Mouse (Mus musculus): Measurements from ENCODE around the gene Car12. TPM values are rescaled to one million over a fixed set of nuclear protein-coding genes. Genes with fewer than 3 reads are reported as not detected.
A peak's percentile ranks its signal among the peaks of the same experiment; 100 is the strongest.

Car12 gene
- 1.1 and 1.3 TPM in 2 replicates for polyA plus RNA-seq (2015; fragmentation: Nextera tagmentation; extraction: Ambion mirVana)

DNA sequence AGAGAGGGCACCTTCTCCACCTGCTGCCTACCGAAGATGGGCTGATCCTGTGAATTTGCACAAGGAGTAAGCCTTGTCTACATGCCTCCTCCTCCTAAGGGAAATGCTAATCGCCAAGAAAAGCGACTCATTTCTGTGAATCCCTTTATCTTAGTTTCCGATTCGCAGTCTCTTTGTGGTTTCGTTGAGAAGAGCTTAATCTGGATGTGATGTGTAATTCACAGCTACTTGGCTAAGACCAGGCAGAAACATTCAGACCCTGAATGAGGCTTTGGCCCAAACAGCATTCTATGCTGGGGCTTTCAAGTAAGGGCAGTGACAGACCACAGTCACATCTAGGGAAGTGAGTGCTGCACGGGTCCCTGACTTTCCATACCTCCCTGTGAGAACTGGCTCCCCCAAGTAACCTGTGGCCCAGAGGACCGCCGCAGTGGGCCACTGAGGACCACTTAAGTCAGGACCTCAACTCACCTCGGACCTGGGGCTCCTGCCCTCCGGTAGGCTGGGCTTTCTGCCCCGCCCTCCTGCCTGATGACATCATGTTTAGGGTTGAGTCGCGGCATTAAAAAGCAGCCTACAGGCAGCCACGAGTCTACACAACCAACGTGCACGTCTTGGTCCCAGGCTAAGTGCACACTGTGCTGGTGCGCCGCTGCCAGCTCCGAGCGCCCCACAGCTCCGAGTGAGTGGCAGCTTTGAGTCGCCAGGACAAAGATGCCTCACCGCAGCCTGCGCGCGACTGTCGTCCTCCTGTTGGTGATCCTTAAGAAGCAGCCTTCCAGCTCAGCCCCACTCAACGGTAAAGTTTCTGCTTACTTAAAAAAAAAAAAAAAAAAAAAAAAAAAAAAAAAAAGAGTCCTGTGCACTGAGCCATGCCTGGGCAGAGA is at the start of gene Car12:
Car12 (plus strand) TSS at position 552 of the 887 bp plus-strand sequence.
- no peaks in the 10 kb centered on the region for H3K36me3 ChIP-seq
- peak within 1 kb of the TSS; percentile 43 for H3K4me3 ChIP-seq (replicated peaks)
- peak within 1 kb of the TSS; percentile 54 for H3K9ac ChIP-seq (replicated peaks)
- no peaks in the 10 kb centered on the region for H3K9me3 ChIP-seq
- H3K27ac ChIP-seq = no peak within 1 kb of the TSS
- H3K4me1 ChIP-seq (replicated peaks) = peaks cover 25% of the 10 kb centered on the region
- H3K27me3 ChIP-seq = peaks cover 45% of the 10 kb centered on the region
- peak within 1 kb of the TSS; percentile 69 for H3K4me2 ChIP-seq (replicated peaks)
- peak; percentile 82 for ATAC-seq
- 14% methylated on average over 29 of the region's 29 CpGs for WGBS

DNA sequence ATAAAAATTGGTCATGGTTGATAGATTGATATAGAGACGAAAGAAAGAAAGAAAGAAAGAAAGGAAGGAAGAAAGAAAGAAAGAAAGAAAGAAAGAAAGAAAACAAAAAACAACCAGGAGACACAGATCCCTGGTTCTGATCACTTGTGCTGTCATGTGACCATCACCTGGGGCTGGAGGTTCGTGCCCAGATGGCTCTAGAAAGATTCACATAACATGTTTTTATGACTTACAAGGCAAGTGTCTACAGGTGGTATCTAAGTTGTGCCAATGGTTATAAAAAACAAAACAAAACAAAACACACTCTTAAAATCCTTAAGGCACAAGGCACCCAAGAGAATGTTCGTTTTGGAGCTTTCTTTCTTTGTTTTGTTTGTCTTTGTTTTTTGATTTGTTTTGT is 49.7 kb upstream of the Car12 start:
- no peaks in the 10 kb centered on the region for H3K9me3 ChIP-seq
- no peak overlapping the region for H3K9ac ChIP-seq (replicated peaks)
- no peaks in the 10 kb centered on the region for H3K36me3 ChIP-seq
- ATAC-seq = no peak
- WGBS = 86% methylated on average over 3 of the region's 3 CpGs
- H3K27ac ChIP-seq = no peak overlapping the region
- no peak overlapping the region for H3K4me2 ChIP-seq (replicated peaks)
- H3K27me3 ChIP-seq = no peaks in the 10 kb centered on the region
- no peaks in the 10 kb centered on the region for H3K4me1 ChIP-seq (replicated peaks)
- no peak overlapping the region for H3K4me3 ChIP-seq (replicated peaks)

DNA sequence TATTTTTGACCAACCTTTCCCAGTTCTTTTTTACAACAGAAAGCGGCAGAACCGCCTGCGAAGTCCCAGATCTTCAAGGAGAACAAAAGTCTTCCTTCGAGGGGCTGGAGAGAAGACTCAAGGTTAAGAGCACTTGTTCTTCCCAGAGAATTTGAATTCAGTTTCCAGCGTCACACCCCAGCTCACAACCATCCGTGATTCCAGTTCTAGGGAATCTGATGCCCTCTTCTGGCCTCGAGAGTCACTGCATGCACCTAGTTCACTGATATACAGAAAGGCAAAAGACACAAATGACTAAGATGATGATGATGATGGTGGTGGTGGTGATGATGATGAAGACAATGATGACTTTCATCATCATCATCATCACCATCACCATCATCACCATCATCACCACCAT is 48.9 kb upstream of the Car12 start:
- no peak for ATAC-seq
- Histone ChIP-seq H3K9ac (replicated peaks) (no peak overlapping the region), H3K4me1 (replicated peaks) (no peaks in the 10 kb centered on the region), H3K4me2 (replicated peaks) (no peak overlapping the region), H3K4me3 (replicated peaks) (no peak overlapping the region), H3K27me3 (no peaks in the 10 kb centered on the region), H3K36me3 (no peaks in the 10 kb centered on the region), H3K27ac (no peak overlapping the region), H3K9me3 (no peaks in the 10 kb centered on the region)
- WGBS = 83% methylated on average over 7 of the region's 7 CpGs

DNA sequence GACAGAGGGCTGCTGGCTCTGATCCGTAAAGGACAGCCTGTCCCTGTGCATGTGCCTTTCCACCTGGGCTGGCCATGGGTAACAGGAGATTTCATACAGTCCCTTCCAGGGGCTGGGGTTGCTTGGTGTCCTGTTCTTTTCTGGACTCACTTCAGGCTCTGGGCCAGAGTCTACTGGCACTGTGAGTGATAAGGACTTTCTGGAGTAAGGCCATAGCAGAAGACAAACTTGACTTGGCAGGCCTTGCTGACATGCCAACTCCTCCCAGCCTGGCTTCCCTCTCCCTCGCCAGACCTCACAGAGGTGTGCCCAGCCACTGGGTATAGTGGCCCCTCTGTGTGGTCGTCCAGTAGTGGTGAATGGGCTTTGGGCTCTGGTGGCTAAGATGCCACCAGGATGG is 47.3 kb upstream of the Car12 start:
- Histone ChIP-seq H3K27me3 (no peaks in the 10 kb centered on the region), H3K27ac (no peak overlapping the region), H3K9me3 (no peaks in the 10 kb centered on the region), H3K9ac (replicated peaks) (no peak overlapping the region), H3K4me1 (replicated peaks) (no peaks in the 10 kb centered on the region), H3K36me3 (no peaks in the 10 kb centered on the region), H3K4me2 (replicated peaks) (no peak overlapping the region), H3K4me3 (replicated peaks) (no peak overlapping the region)
- no peak for ATAC-seq
- 93% methylated on average over 3 of the region's 3 CpGs for WGBS

DNA sequence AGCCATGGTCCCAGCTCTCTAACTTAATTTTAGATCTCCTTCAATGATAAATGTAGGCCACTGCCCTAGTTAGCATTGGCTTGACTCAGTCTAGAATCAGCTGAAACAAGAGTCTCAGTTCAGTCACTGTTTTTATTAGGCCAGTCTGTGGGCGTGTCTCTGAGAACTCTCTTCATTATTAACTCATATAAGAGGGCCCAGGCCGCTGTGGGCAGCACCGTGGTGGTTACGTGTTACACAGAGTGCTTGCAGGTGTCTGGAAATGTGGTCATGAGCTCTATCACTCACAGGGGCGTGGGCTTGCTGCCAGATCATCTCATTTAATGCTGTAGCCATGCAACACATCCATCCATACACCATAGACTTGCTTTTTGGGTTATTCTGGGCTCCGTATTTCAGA is 46.4 kb upstream of the Car12 start:
- no peak overlapping the region for H3K4me2 ChIP-seq (replicated peaks)
- no peak overlapping the region for H3K9ac ChIP-seq (replicated peaks)
- no peaks in the 10 kb centered on the region for H3K27me3 ChIP-seq
- H3K36me3 ChIP-seq = no peaks in the 10 kb centered on the region
- H3K9me3 ChIP-seq = no peaks in the 10 kb centered on the region
- H3K4me3 ChIP-seq (replicated peaks) = no peak overlapping the region
- 83% methylated on average over 6 of the region's 6 CpGs for WGBS
- H3K27ac ChIP-seq = no peak overlapping the region
- H3K4me1 ChIP-seq (replicated peaks) = no peaks in the 10 kb centered on the region
- ATAC-seq = no peak

DNA sequence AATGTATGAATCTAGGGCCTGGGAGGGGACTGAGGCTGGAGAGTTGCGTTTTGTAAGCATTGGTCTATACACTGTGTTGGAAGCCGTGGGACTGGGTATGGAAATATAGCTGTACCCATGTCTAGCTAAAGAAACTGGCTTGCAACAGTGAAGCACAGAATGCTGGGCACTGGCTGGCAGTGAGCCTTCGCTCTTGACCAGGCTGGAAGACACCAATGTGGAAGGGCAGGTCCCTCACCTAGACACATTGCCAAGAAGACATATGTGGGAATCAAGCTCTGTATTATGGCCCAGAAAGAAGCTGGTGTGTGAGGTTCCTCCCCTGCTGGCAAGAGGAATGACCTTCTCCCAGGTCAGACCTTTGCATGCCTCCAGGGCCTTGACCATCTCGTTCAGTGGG is 45.6 kb upstream of the Car12 start:
- Histone ChIP-seq H3K4me1 (replicated peaks) (no peaks in the 10 kb centered on the region), H3K4me2 (replicated peaks) (no peak overlapping the region), H3K9me3 (no peaks in the 10 kb centered on the region), H3K9ac (replicated peaks) (no peak overlapping the region), H3K27me3 (no peaks in the 10 kb centered on the region), H3K4me3 (replicated peaks) (no peak overlapping the region), H3K36me3 (no peaks in the 10 kb centered on the region), H3K27ac (no peak overlapping the region)
- WGBS = 87% methylated on average over 4 of the region's 4 CpGs
- ATAC-seq = no peak

DNA sequence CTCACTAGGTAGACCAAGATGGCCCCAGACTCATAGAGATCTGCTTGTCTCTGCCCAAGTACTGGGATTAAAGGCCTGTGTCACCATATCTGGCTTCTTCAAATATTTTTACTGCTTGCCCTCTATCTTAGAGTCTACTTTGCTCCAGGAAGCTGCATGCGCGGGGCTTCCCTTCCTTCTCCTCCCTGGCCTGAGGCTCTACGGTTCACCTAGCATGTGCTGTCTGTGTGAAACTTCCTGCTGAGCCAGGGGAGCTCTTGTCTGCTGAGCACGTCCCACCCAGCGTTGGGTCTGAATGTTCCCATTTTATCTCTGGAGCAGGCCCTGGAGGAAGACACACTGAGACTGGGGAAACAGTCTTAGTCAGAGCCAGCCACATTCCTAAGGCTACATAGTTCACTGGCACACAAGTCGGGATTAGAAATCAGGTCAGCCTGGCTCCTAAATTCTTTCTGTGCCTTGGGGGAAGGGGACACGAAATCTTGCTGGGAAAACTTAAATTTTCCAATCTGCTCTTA is 43.9 kb upstream of the Car12 start:
- H3K36me3 ChIP-seq = no peaks in the 10 kb centered on the region
- H3K4me1 ChIP-seq (replicated peaks) = no peaks in the 10 kb centered on the region
- H3K9me3 ChIP-seq = no peaks in the 10 kb centered on the region
- ATAC-seq = no peak
- no peak overlapping the region for H3K4me2 ChIP-seq (replicated peaks)
- H3K9ac ChIP-seq (replicated peaks) = no peak overlapping the region
- H3K27ac ChIP-seq = no peak overlapping the region
- no peaks in the 10 kb centered on the region for H3K27me3 ChIP-seq
- WGBS = 60% methylated on average over 7 of the region's 7 CpGs
- H3K4me3 ChIP-seq (replicated peaks) = no peak overlapping the region

DNA sequence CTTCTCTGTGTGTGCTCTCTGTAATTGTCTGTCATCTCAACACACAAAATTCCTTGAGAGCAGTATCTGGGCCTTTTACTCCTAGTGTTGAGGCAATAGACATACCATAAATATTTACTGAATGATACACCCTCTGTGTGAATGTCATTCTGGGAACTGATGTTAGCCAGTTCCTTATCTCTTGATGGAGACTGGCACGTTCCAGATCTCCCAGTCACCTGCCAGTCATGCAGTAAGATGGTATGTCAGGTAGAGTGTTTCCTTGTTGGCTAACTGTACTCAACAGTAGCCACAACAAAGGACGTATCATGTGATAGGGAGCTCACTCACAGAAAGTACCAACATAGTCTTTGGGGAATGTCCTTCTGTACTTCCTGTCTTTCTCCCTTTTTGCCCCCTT is 39.7 kb upstream of the Car12 start:
- no peak overlapping the region for H3K9ac ChIP-seq (replicated peaks)
- no peak for ATAC-seq
- no peaks in the 10 kb centered on the region for H3K4me1 ChIP-seq (replicated peaks)
- H3K4me3 ChIP-seq (replicated peaks) = no peak overlapping the region
- H3K4me2 ChIP-seq (replicated peaks) = no peak overlapping the region
- no peaks in the 10 kb centered on the region for H3K27me3 ChIP-seq
- no peaks in the 10 kb centered on the region for H3K36me3 ChIP-seq
- H3K9me3 ChIP-seq = no peaks in the 10 kb centered on the region
- 79% methylated on average over 2 of the region's 2 CpGs for WGBS
- no peak overlapping the region for H3K27ac ChIP-seq

DNA sequence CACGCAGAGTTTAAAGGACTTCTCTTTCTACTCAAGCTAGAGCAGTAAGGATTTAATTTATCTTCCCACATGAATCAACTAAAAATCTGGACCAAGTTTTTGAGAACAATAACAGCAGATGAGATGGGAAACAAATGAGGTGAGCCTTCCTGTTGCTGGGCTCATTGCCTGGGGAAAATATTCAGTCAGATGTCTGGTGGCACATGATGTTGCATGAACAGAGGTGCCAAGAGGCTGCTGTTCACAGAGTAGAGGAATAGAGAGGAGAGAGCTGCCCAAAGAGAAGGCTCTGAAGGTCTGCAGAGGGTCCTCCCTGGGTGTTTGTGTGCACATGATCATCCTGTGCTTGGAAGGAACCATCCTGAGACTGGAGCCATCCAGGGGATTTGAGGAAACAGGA is 37.9 kb upstream of the Car12 start:
- WGBS = 88% methylated on average over 1 of the region's 1 CpGs
- Histone ChIP-seq H3K27ac (no peak overlapping the region), H3K4me2 (replicated peaks) (no peak overlapping the region), H3K9me3 (no peaks in the 10 kb centered on the region), H3K9ac (replicated peaks) (no peak overlapping the region), H3K4me3 (replicated peaks) (no peak overlapping the region), H3K27me3 (no peaks in the 10 kb centered on the region), H3K4me1 (replicated peaks) (no peaks in the 10 kb centered on the region), H3K36me3 (no peaks in the 10 kb centered on the region)
- no peak for ATAC-seq

DNA sequence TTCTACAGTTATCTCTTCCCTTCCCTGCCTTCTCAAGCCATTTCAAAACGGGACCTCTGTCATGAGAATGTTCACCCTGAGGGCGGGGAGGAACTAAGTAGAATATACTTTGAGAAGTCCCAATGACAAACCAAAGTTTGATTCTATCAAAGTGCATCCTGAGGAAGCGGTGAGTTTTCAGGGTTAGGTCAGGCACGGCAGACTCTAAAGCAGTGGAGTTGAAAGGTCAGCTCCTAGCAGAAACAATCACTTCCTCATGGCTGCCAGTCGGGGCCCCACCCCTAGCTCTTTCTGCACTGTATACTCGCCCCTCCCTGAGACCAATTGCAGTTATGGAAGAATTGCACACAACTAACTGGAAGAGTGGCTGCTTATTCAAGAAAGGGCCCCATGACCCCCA is 33.4 kb upstream of the Car12 start:
- Histone ChIP-seq H3K4me2 (replicated peaks) (no peak overlapping the region), H3K4me3 (replicated peaks) (no peak overlapping the region), H3K36me3 (no peaks in the 10 kb centered on the region), H3K9me3 (no peaks in the 10 kb centered on the region; the same call in 1 of the 2 replicates), H3K27me3 (no peaks in the 10 kb centered on the region), H3K4me1 (replicated peaks) (no peaks in the 10 kb centered on the region), H3K27ac (no peak overlapping the region), H3K9ac (replicated peaks) (no peak overlapping the region)
- WGBS = 73% methylated on average over 6 of the region's 6 CpGs
- no peak for ATAC-seq

DNA sequence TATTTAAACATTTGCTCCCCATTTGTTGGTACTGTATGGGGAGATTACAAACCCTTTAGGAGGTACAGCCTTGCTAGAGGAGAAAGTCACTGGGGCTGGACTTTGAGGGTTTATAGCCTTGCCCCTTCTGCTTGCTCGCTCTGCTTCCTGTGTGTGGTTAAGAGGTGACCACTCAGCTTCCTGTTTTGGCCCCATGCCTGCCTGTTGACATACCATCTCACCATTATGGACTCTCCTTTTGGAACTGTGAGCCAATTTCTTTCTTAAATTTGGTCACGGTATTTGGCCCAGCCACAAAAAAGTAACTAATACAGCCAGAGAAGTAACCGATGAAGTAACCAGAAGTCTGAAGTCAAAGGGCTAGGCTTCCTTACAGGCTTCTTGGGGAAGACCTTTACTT is 30.7 kb upstream of the Car12 start:
- Histone ChIP-seq H3K9ac (replicated peaks) (no peak overlapping the region), H3K4me1 (replicated peaks) (no peaks in the 10 kb centered on the region), H3K36me3 (no peaks in the 10 kb centered on the region), H3K27ac (no peak overlapping the region), H3K27me3 (no peaks in the 10 kb centered on the region), H3K4me3 (replicated peaks) (no peak overlapping the region), H3K9me3 (no peaks in the 10 kb centered on the region; the same call in 1 of the 2 replicates), H3K4me2 (replicated peaks) (no peak overlapping the region)
- no peak for ATAC-seq
- WGBS = 93% methylated on average over 3 of the region's 3 CpGs

DNA sequence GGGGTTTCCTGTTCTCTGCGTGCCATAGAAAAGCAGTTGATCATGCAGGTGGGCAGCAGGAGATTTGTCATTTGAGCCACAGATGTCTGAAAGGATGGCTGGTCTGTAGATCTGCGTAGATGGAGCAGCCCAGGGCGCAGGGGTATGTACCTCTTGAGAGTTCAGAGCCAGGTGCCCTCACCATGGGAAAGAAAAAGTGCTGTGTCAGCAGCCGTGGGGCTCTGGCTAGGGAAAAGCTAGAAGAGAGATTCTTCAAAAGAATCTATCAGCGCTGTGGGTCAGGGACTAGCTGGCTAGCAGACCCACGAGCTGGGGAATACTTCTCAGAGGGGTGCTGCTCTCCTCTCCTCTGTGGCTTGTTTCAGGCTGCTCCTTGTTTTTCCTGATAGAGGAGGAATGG is 27.8 kb upstream of the Car12 start:
- 84% methylated on average over 6 of the region's 6 CpGs for WGBS
- no peaks in the 10 kb centered on the region for H3K36me3 ChIP-seq
- no peaks in the 10 kb centered on the region; the same call in 1 of the 2 replicates for H3K9me3 ChIP-seq
- H3K4me1 ChIP-seq (replicated peaks) = no peaks in the 10 kb centered on the region
- no peak overlapping the region for H3K4me3 ChIP-seq (replicated peaks)
- H3K27ac ChIP-seq = no peak overlapping the region
- no peaks in the 10 kb centered on the region for H3K27me3 ChIP-seq
- H3K9ac ChIP-seq (replicated peaks) = no peak overlapping the region
- no peak overlapping the region for H3K4me2 ChIP-seq (replicated peaks)
- no peak for ATAC-seq
